Mouse (Mus musculus) inflammation-experienced regulatory T-cells, adult 6 months (primary cell): ENCODE data around the gene Olfr395. TPM values are rescaled to one million over a fixed set of nuclear protein-coding genes. Genes with fewer than 3 reads are reported as not detected.
"Not testable (repeated sequence)": the region's sequence is repeated elsewhere in the genome, so short reads cannot be mapped to it uniquely, and the experiment has no call there.

Experiments
- ATAC-seq: one replicate; pipeline ENCODE4 v1.8.0; 2017
- polyA plus RNA-seq, 3 experiments: library from polyadenylated mRNA; unstranded; fragments of 100-300 nt; shearing (Covaris generic); gene quantifications; one replicate each; pipeline ENCODE4 v1.2.1; 2017

Olfr395 gene
- polyA plus RNA-seq = not detected

DNA sequence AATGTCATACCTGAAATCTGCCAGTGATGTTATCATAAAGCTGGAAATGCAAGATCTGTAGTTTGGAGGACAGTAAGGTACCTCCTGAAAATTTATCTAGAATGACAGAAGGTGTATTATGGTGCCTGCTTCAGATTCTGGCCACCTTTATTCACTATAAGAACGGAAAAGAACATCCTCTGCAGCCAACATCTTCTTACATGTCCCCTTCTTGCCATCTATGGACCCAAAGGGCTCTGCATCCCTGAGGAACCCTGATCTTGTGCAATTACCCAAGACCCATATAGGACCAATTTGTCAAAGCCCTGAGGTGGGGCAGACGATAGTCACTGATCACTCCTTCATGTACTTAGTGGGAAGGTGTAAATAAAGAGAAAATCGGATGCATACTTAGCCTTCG, at the start of gene Olfr395:
TSS of gene Olfr395 (minus strand) at position 101 of the 400 bp plus-strand sequence.
- not testable (repeated sequence) for ATAC-seq

DNA sequence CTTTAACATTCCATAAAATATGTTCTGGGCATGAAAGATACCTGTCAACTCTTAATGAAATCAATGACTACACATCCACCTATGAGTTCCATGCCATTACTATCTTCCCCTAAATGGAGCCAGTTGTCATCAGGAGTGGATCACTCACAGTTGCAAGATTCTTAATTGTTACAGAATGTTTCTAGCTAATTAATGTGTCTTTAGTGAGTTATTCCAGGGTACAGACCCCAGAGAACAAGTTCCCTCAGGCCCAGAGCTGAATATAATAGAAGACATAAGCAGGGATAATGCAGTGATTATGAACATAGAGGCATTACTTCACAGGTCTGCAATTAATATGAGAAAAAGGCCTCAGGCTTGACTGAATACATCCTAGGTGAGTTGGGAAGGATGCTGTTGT, 27.3 kb upstream of the Olfr395 start, which contains the start of gene Olfr23:
TSS of gene Olfr23 (plus strand) at position 301 of the 400 bp plus-strand sequence.
- ATAC-seq = no peak

DNA sequence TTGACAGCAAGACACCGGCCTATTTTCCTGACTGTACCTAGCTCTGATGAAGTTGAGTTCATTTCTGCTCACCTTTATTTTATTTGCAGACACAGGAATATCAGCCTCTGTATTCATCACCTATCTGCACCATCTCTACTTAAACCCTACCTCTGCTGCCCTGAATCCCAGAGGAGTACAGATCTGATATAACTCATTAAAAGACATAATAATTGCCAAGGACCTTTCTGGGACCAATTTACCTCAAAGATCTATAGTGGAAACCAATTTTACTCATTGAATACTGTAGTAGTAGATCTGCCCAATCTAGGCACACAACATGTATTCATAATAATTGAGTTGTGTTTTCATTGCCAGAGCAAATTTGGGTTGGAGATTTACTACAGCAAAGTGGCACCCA, 18.4 kb downstream of the Olfr395 start, which contains the start of gene Olfr394:
TSS of gene Olfr394 (minus strand) at position 101 of the 400 bp plus-strand sequence.
- no peak for ATAC-seq

Other genes with a start within 250 kb of the Olfr395 start
- not detected for gene Zfp735, start 220.5 kb downstream of the Olfr395 start, polyA plus RNA-seq
- gene Olfr389, start 128.6 kb downstream of the Olfr395 start, polyA plus RNA-seq = not detected
- gene Olfr390, start 126.3 kb downstream of the Olfr395 start, polyA plus RNA-seq = not detected
- gene Olfr391-ps, start 106.2 kb downstream of the Olfr395 start, polyA plus RNA-seq = not detected
- under 1 TPM in 1 of 3 experiments, not detected in 2; 0.17 TPM for gene Olfr392, start 92.2 kb downstream of the Olfr395 start, polyA plus RNA-seq
- gene Olfr393, start 57.8 kb downstream of the Olfr395 start, polyA plus RNA-seq = not detected
- not detected for gene Olfr394, start 18.5 kb downstream of the Olfr395 start, polyA plus RNA-seq
- gene Olfr23, start 27.4 kb upstream of the Olfr395 start, polyA plus RNA-seq = not detected
- not detected for gene Olfr397, start 51.5 kb upstream of the Olfr395 start, polyA plus RNA-seq
- not detected for gene Olfr398, start 81.1 kb upstream of the Olfr395 start, polyA plus RNA-seq
- gene Olfr139, start 147.3 kb upstream of the Olfr395 start, polyA plus RNA-seq = not detected
- gene Olfr399, start 147.3 kb upstream of the Olfr395 start, polyA plus RNA-seq = not detected
- gene Zfp616, start 160.7 kb upstream of the Olfr395 start, polyA plus RNA-seq = not detected
- under 1 TPM in 1 of 3 experiments, not detected in 2; 0.25 TPM for gene Olfr401, start 204.4 kb upstream of the Olfr395 start, polyA plus RNA-seq
- not detected for gene Olfr402, start 244.2 kb upstream of the Olfr395 start, polyA plus RNA-seq